Mouse (Mus musculus) E14TG2a.4 (cell line): Measurements from ENCODE around the gene Fbln7.

Source experiments
- H3K27me3 ChIP-seq: 2 replicates; pipeline ENCODE4 v1.6.1; 2014; ENCODE audit warnings: low read length, control low read depth; ENCODE audit not compliant: insufficient read depth
- H3K36me3 ChIP-seq: 2 replicates; pipeline ENCODE4 v1.6.1; 2014; ENCODE audit warnings: low read length, control low read depth; ENCODE audit not compliant: insufficient read depth
- H3K4me1 ChIP-seq: replicated peaks from 2 replicates; pipeline ENCODE4 v1.6.1; 2014; ENCODE audit warnings: low read depth, low read length, control low read depth
- H3K4me3 ChIP-seq: replicated peaks from 2 replicates; pipeline ENCODE4 v1.5.1; 2014; ENCODE audit warnings: mild to moderate bottlenecking, low read length
- H3K9me3 ChIP-seq: 2 replicates; pipeline ENCODE4 v1.6.1; 2014; ENCODE audit warnings: low read length, control low read depth
- CTCF ChIP-seq: conservative IDR thresholded peaks from 2 replicates; pipeline ENCODE4 v1.5.1; 2014; ENCODE audit warnings: low read length
- NANOG ChIP-seq: IDR thresholded peaks from 2 replicates; pipeline ENCODE4 v1.6.1; 2014; ENCODE audit warnings: borderline replicate concordance, low read length, mixed read lengths
- POU5F1 ChIP-seq: IDR thresholded peaks from 2 replicates; pipeline ENCODE4 v1.6.1; 2014; ENCODE audit warnings: low read length, borderline replicate concordance

Gene Fbln7

GRCm38 (mm10) chr2:128862636-128863035 lies at the start of gene Fbln7:
TSS of gene Fbln7 (plus strand) at chr2:128862981.
- Histone ChIP-seq H3K4me1 (no peaks in the 10 kb centered on the region; the same call in 1 of the 2 replicates), H3K9me3 (no peaks in the 10 kb centered on the region), H3K4me3 (peak within 1 kb of the TSS; percentile 78), H3K36me3 (no peaks in the 10 kb centered on the region), H3K27me3 (peaks cover 50% of the 10 kb centered on the region)
- TF ChIP-seq CTCF (no peak), NANOG (no peak), POU5F1 (no peak)

- Histone ChIP-seq H3K36me3 (no peaks in the 10 kb centered on the region), H3K4me3 (no peak overlapping the region), H3K9me3 (no peaks in the 10 kb centered on the region), H3K4me1 (peaks cover 46% of the 10 kb centered on the region), H3K27me3 (peaks cover 17% of the 10 kb centered on the region)
- TF ChIP-seq CTCF (no peak), POU5F1 (no peak), NANOG (no peak)
These were observed 46.5 kb upstream of the Fbln7 start for GRCm38 (mm10) chr2:128816311-128816710.

- Histone ChIP-seq H3K9me3 (no peaks in the 10 kb centered on the region), H3K36me3 (no peaks in the 10 kb centered on the region), H3K4me1 (peaks cover 52% of the 10 kb centered on the region), H3K27me3 (peaks cover 17% of the 10 kb centered on the region), H3K4me3 (peak overlapping the region; percentile 94)
- TF ChIP-seq POU5F1 (no peak), NANOG (no peak), CTCF (no peak)
These were observed 45.9 kb upstream of the Fbln7 start for GRCm38 (mm10) chr2:128816916-128817315.

- peaks cover 17% of the 10 kb centered on the region for H3K27me3 ChIP-seq
- TF ChIP-seq POU5F1 (no peak), CTCF (peak; percentile 66)
- H3K4me3 ChIP-seq: peak overlapping the region; percentile 94
- H3K4me1 ChIP-seq: peaks cover 51% of the 10 kb centered on the region
- no peaks in the 10 kb centered on the region for H3K9me3 ChIP-seq
- H3K36me3 ChIP-seq: no peaks in the 10 kb centered on the region
These were observed 45.4 kb upstream of the Fbln7 start for GRCm38 (mm10) chr2:128817387-128817785.

GRCm38 (mm10) chr2:128817786-128818681 lies 44.7 kb upstream of the Fbln7 start, which contains the start of gene Tmem87b:
TSS of gene Tmem87b (plus strand) at chr2:128818118.
- Histone ChIP-seq H3K27me3 (peaks cover 17% of the 10 kb centered on the region), H3K36me3 (no peaks in the 10 kb centered on the region), H3K4me3 (peak within 1 kb of the TSS; percentile 94), H3K4me1 (peaks cover 47% of the 10 kb centered on the region), H3K9me3 (no peaks in the 10 kb centered on the region)
- TF ChIP-seq POU5F1 (no peak), CTCF (no peak), NANOG (no peak)

GRCm38 (mm10) chr2:128818956-128819643 lies 43.7 kb upstream of the Fbln7 start:
- Histone ChIP-seq H3K4me3 (peak overlapping the region; percentile 94), H3K27me3 (peaks cover 13% of the 10 kb centered on the region), H3K36me3 (peaks cover 8% of the 10 kb centered on the region), H3K9me3 (no peaks in the 10 kb centered on the region), H3K4me1 (peaks cover 42% of the 10 kb centered on the region)
- no peak for TF ChIP-seq CTCF
- no peak for TF ChIP-seq NANOG
- TF ChIP-seq POU5F1: no peak

GRCm38 (mm10) chr2:128820631-128821030 lies 42.1 kb upstream of the Fbln7 start:
- Histone ChIP-seq H3K27me3 (0 out of 2 replicates have a peak, but pooled peaks cover 3% of the 10 kb centered on the region), H3K4me3 (no peak overlapping the region), H3K9me3 (no peaks in the 10 kb centered on the region), H3K36me3 (peaks cover 18% of the 10 kb centered on the region), H3K4me1 (peaks cover 35% of the 10 kb centered on the region)
- TF ChIP-seq CTCF (no peak), POU5F1 (no peak), NANOG (no peak)

GRCm38 (mm10) chr2:128823893-128824292 lies 38.9 kb upstream of the Fbln7 start:
- Histone ChIP-seq H3K4me3 (no peak overlapping the region), H3K27me3 (no peaks in the 10 kb centered on the region), H3K4me1 (peaks cover 22% of the 10 kb centered on the region), H3K36me3 (peaks cover 38% of the 10 kb centered on the region), H3K9me3 (no peaks in the 10 kb centered on the region)
- TF ChIP-seq POU5F1 (no peak), CTCF (no peak), NANOG (no peak)
